Mouse (Mus musculus): Measurements from ENCODE around the gene Pcsk1. TPM values are rescaled to one million over a fixed set of nuclear protein-coding genes. Genes with fewer than 3 reads are reported as not detected.
A peak's percentile ranks its signal among the peaks of the same experiment; 100 is the strongest.

Pcsk1 gene
- polyA plus RNA-seq (2015; fragmentation: Nextera tagmentation; extraction: Ambion mirVana) = 1.2 and 1.4 TPM in 2 replicates

- H3K9me3 ChIP-seq = no peaks in the 10 kb centered on the region
- WGBS = under 1% methylated on average over 28 of the region's 28 CpGs
- peak; percentile 88 for ATAC-seq
- no peak within 1 kb of the TSS for H3K27ac ChIP-seq
- H3K4me1 ChIP-seq (replicated peaks) = peaks cover 15% of the 10 kb centered on the region
- peak within 1 kb of the TSS; percentile 91 for H3K4me2 ChIP-seq (replicated peaks)
- no peaks in the 10 kb centered on the region for H3K36me3 ChIP-seq
- peak within 1 kb of the TSS; percentile 58 for H3K9ac ChIP-seq (replicated peaks)
- H3K27me3 ChIP-seq = peaks cover 6% of the 10 kb centered on the region
- H3K4me3 ChIP-seq (replicated peaks) = peak within 1 kb of the TSS; percentile 56
Observed at GRCm38 (mm10) chr13:75089721-75090410, at the start of gene Pcsk1. TSS of gene Pcsk1 (plus strand) at chr13:75089826.

- Histone ChIP-seq H3K27ac (no peak overlapping the region), H3K4me3 (replicated peaks) (no peak overlapping the region), H3K9ac (replicated peaks) (no peak overlapping the region), H3K36me3 (no peaks in the 10 kb centered on the region), H3K4me2 (replicated peaks) (no peak overlapping the region), H3K27me3 (no peaks in the 10 kb centered on the region), H3K4me1 (replicated peaks) (no peaks in the 10 kb centered on the region), H3K9me3 (no peaks in the 10 kb centered on the region)
- no peak for ATAC-seq
Observed at GRCm38 (mm10) chr13:75058818-75059217, 30.8 kb upstream of the Pcsk1 start.

- H3K4me3 ChIP-seq (replicated peaks) = no peak overlapping the region
- H3K9me3 ChIP-seq = no peaks in the 10 kb centered on the region
- no peak overlapping the region for H3K9ac ChIP-seq (replicated peaks)
- no peak overlapping the region for H3K4me2 ChIP-seq (replicated peaks)
- 77% methylated on average over 3 of the region's 3 CpGs for WGBS
- no peaks in the 10 kb centered on the region for H3K36me3 ChIP-seq
- H3K27me3 ChIP-seq = no peaks in the 10 kb centered on the region
- no peak for ATAC-seq
- H3K27ac ChIP-seq = no peak overlapping the region
- no peaks in the 10 kb centered on the region for H3K4me1 ChIP-seq (replicated peaks)
Observed at GRCm38 (mm10) chr13:75063947-75064346, 25.7 kb upstream of the Pcsk1 start.

- H3K4me2 ChIP-seq (replicated peaks) = no peak overlapping the region
- ATAC-seq = no peak
- H3K36me3 ChIP-seq = no peaks in the 10 kb centered on the region
- H3K4me3 ChIP-seq (replicated peaks) = no peak overlapping the region
- H3K9ac ChIP-seq (replicated peaks) = no peak overlapping the region
- H3K27me3 ChIP-seq = peaks cover 6% of the 10 kb centered on the region
- no peak overlapping the region for H3K27ac ChIP-seq
- 27% methylated on average over 6 of the region's 6 CpGs for WGBS
- no peaks in the 10 kb centered on the region for H3K9me3 ChIP-seq
- H3K4me1 ChIP-seq (replicated peaks) = peaks cover 15% of the 10 kb centered on the region
Observed at GRCm38 (mm10) chr13:75088597-75088996, 1.0 kb upstream of the Pcsk1 start.

GRCm38 (mm10) chr13:75090411-75090779, 769 bp downstream of the Pcsk1 start:
- peaks cover 6% of the 10 kb centered on the region for H3K27me3 ChIP-seq
- peak; percentile 70 for ATAC-seq
- peak overlapping the region; percentile 58 for H3K9ac ChIP-seq (replicated peaks)
- H3K4me1 ChIP-seq (replicated peaks) = peaks cover 15% of the 10 kb centered on the region
- peak overlapping the region; percentile 56 for H3K4me3 ChIP-seq (replicated peaks)
- no peak overlapping the region for H3K27ac ChIP-seq
- no peaks in the 10 kb centered on the region for H3K9me3 ChIP-seq
- no peaks in the 10 kb centered on the region for H3K36me3 ChIP-seq
- under 1% methylated on average over 12 of the region's 12 CpGs for WGBS
- peak overlapping the region; percentile 91 for H3K4me2 ChIP-seq (replicated peaks)

GRCm38 (mm10) chr13:75091071-75091470, 1.4 kb downstream of the Pcsk1 start:
- peak overlapping the region; percentile 56 for H3K4me3 ChIP-seq (replicated peaks)
- peak overlapping the region; percentile 91 for H3K4me2 ChIP-seq (replicated peaks)
- no peaks in the 10 kb centered on the region for H3K9me3 ChIP-seq
- H3K27ac ChIP-seq = no peak overlapping the region
- no peak for ATAC-seq
- 72% methylated on average over 5 of the region's 5 CpGs for WGBS
- H3K27me3 ChIP-seq = peaks cover 6% of the 10 kb centered on the region
- H3K36me3 ChIP-seq = no peaks in the 10 kb centered on the region
- no peak overlapping the region for H3K9ac ChIP-seq (replicated peaks)
- peaks cover 15% of the 10 kb centered on the region for H3K4me1 ChIP-seq (replicated peaks)

- H3K27me3 ChIP-seq = no peaks in the 10 kb centered on the region
- H3K4me3 ChIP-seq (replicated peaks) = no peak overlapping the region
- no peaks in the 10 kb centered on the region for H3K9me3 ChIP-seq
- no peaks in the 10 kb centered on the region for H3K36me3 ChIP-seq
- no peak overlapping the region for H3K4me2 ChIP-seq (replicated peaks)
- peaks cover 6% of the 10 kb centered on the region; the same call in 1 of the 2 replicates for H3K4me1 ChIP-seq (replicated peaks)
- no peak overlapping the region for H3K27ac ChIP-seq
- ATAC-seq = no peak
- no peak overlapping the region for H3K9ac ChIP-seq (replicated peaks)
Observed at GRCm38 (mm10) chr13:75095487-75095886, 5.9 kb downstream of the Pcsk1 start.

- WGBS = 55% methylated on average over 2 of the region's 2 CpGs
- no peak for ATAC-seq
- Histone ChIP-seq H3K4me3 (replicated peaks) (no peak overlapping the region), H3K9ac (replicated peaks) (no peak overlapping the region), H3K4me2 (replicated peaks) (no peak overlapping the region), H3K27me3 (no peaks in the 10 kb centered on the region), H3K27ac (no peak overlapping the region), H3K9me3 (no peaks in the 10 kb centered on the region), H3K4me1 (replicated peaks) (no peaks in the 10 kb centered on the region), H3K36me3 (no peaks in the 10 kb centered on the region)
Observed at GRCm38 (mm10) chr13:75113114-75113513, 23.5 kb downstream of the Pcsk1 start.

GRCm38 (mm10) chr13:75114007-75114424, 24.4 kb downstream of the Pcsk1 start:
- Histone ChIP-seq H3K9ac (replicated peaks) (no peak overlapping the region), H3K4me1 (replicated peaks) (no peaks in the 10 kb centered on the region), H3K4me2 (replicated peaks) (no peak overlapping the region), H3K4me3 (replicated peaks) (no peak overlapping the region), H3K9me3 (no peaks in the 10 kb centered on the region), H3K27ac (no peak overlapping the region), H3K36me3 (no peaks in the 10 kb centered on the region), H3K27me3 (no peaks in the 10 kb centered on the region)
- ATAC-seq = no peak
- 94% methylated on average over 2 of the region's 2 CpGs for WGBS

- WGBS = 96% methylated on average over 1 of the region's 1 CpGs
- Histone ChIP-seq H3K4me1 (replicated peaks) (no peaks in the 10 kb centered on the region), H3K9me3 (no peaks in the 10 kb centered on the region), H3K36me3 (no peaks in the 10 kb centered on the region), H3K27ac (no peak overlapping the region), H3K4me2 (replicated peaks) (no peak overlapping the region), H3K27me3 (no peaks in the 10 kb centered on the region), H3K4me3 (replicated peaks) (no peak overlapping the region), H3K9ac (replicated peaks) (no peak overlapping the region)
- no peak for ATAC-seq
Observed at GRCm38 (mm10) chr13:75114838-75115237, 25.2 kb downstream of the Pcsk1 start.

- no peaks in the 10 kb centered on the region for H3K9me3 ChIP-seq
- H3K27ac ChIP-seq = no peak overlapping the region
- no peak overlapping the region for H3K4me2 ChIP-seq (replicated peaks)
- H3K9ac ChIP-seq (replicated peaks) = no peak overlapping the region
- H3K27me3 ChIP-seq = no peaks in the 10 kb centered on the region
- no peaks in the 10 kb centered on the region for H3K36me3 ChIP-seq
- ATAC-seq = no peak
- H3K4me1 ChIP-seq (replicated peaks) = no peaks in the 10 kb centered on the region
- H3K4me3 ChIP-seq (replicated peaks) = no peak overlapping the region
Observed at GRCm38 (mm10) chr13:75135833-75136232, 46.2 kb downstream of the Pcsk1 start.

- no peaks in the 10 kb centered on the region for H3K9me3 ChIP-seq
- ATAC-seq = no peak
- H3K27me3 ChIP-seq = no peaks in the 10 kb centered on the region
- WGBS = 34% methylated on average over 1 of the region's 1 CpGs
- H3K4me1 ChIP-seq (replicated peaks) = no peaks in the 10 kb centered on the region
- no peak overlapping the region for H3K27ac ChIP-seq
- H3K4me3 ChIP-seq (replicated peaks) = no peak overlapping the region
- H3K9ac ChIP-seq (replicated peaks) = no peak overlapping the region
- no peaks in the 10 kb centered on the region for H3K36me3 ChIP-seq
- no peak overlapping the region for H3K4me2 ChIP-seq (replicated peaks)
Observed at GRCm38 (mm10) chr13:75160661-75161060, 71.0 kb downstream of the Pcsk1 start.

- WGBS = 76% methylated on average over 1 of the region's 1 CpGs
- Histone ChIP-seq H3K9me3 (no peaks in the 10 kb centered on the region), H3K36me3 (no peaks in the 10 kb centered on the region), H3K27me3 (no peaks in the 10 kb centered on the region), H3K4me3 (replicated peaks) (no peak overlapping the region), H3K4me2 (replicated peaks) (no peak overlapping the region), H3K9ac (replicated peaks) (no peak overlapping the region), H3K4me1 (replicated peaks) (no peaks in the 10 kb centered on the region), H3K27ac (no peak overlapping the region)
- ATAC-seq = no peak
Observed at GRCm38 (mm10) chr13:75163408-75163807, 73.8 kb downstream of the Pcsk1 start.

Measured in midbrain, embryonic 13.5 days (tissue).